Mouse (Mus musculus) adrenal gland, postnatal 14 days (tissue): ENCODE data around the gene Ankrd2. TPM values are rescaled to one million over a fixed set of nuclear protein-coding genes. Genes with fewer than 3 reads are reported as not detected.

Source experiments
- total RNA-seq: library from RNA; stranded (reverse); gene quantifications from 2 replicates; pipeline ENCODE4 v1.2.3, GENCODE M21; 2021

The Ankrd2 gene
- total RNA-seq, 1 experiment from 2014 or later: 0.82 TPM

Other genes with a start within 250 kb of the Ankrd2 start
- gene Arhgap19, start 234.0 kb upstream of the Ankrd2 start, total RNA-seq: 7.2 and 7.9 TPM in 2 replicates
- 7.5 and 10.7 TPM in 2 replicates for gene Frat1, start 206.0 kb upstream of the Ankrd2 start, total RNA-seq
- 5.5 and 6.4 TPM in 2 replicates for gene Frat2, start 187.9 kb upstream of the Ankrd2 start, total RNA-seq
- 16.2 and 19.5 TPM in 2 replicates for gene Rrp12, start 139.8 kb upstream of the Ankrd2 start, total RNA-seq
- gene Pgam1, start 124.1 kb upstream of the Ankrd2 start, total RNA-seq: 632 and 654 TPM in 2 replicates
- gene Exosc1, start 102.6 kb upstream of the Ankrd2 start, total RNA-seq: 23.9 and 25.4 TPM in 2 replicates
- gene Zdhhc16, start 102.5 kb upstream of the Ankrd2 start, total RNA-seq: 31.4 and 31.8 TPM in 2 replicates
- gene Mms19, start 54.8 kb upstream of the Ankrd2 start, total RNA-seq: 19.9 and 22.2 TPM in 2 replicates
- 13.9 and 20.0 TPM in 2 replicates for gene Ubtd1, start 54.2 kb upstream of the Ankrd2 start, total RNA-seq
- 6.2 and 22.7 TPM in 2 replicates for gene Hoga1, start 9.6 kb downstream of the Ankrd2 start, total RNA-seq
- 0.64 and 0.96 TPM in 2 replicates for gene 4933411K16Rik, start 16.2 kb downstream of the Ankrd2 start, total RNA-seq
- gene Morn4, start 50.4 kb downstream of the Ankrd2 start, total RNA-seq: 5.4 and 7.4 TPM in 2 replicates
- gene Pi4k2a, start 54.5 kb downstream of the Ankrd2 start, total RNA-seq: 50.4 and 51.5 TPM in 2 replicates
- gene Avpi1, start 93.1 kb downstream of the Ankrd2 start, total RNA-seq: 47.4 and 48.9 TPM in 2 replicates
- gene Marveld1, start 111.4 kb downstream of the Ankrd2 start, total RNA-seq: 46.4 and 50.1 TPM in 2 replicates
- 42.7 and 45.0 TPM in 2 replicates for gene Zfyve27, start 128.0 kb downstream of the Ankrd2 start, total RNA-seq
- gene Sfrp5, start 166.3 kb downstream of the Ankrd2 start, total RNA-seq: 4.3 and 4.9 TPM in 2 replicates
- 0.78 and 1.9 TPM in 2 replicates for gene Golga7b, start 211.6 kb downstream of the Ankrd2 start, total RNA-seq